Mouse (Mus musculus): ENCODE measurements around the gene Ninj2. TPM values are rescaled to one million over a fixed set of nuclear protein-coding genes. Genes with fewer than 3 reads are reported as not detected.
A peak's percentile ranks its signal among the peaks of the same experiment; 100 is the strongest.

Gene Ninj2
- total RNA-seq, 2 experiments from 2014 or later, result not detected

- DNase-seq, result peak; percentile 83
- intact Hi-C loops (cut with DNase I), result loop anchor here (2.0 kb wide), 1 partner anchor 400 kb away; no protein-coding TSS in a partner anchor
These were observed 99.2 kb downstream of the Ninj2 start for GRCm38 (mm10) chr6:120192211-120192870.

GRCm38 (mm10) chr6:120193174-120193573, 100.0 kb downstream of the Ninj2 start:
- intact Hi-C loops (cut with DNase I), result loop anchor here (1.0 to 2.0 kb wide), 3 partner anchors 154 to 400 kb away; no protein-coding TSS in a partner anchor
- peak; percentile 85 to 91 for DNase-seq

GRCm38 (mm10) chr6:120193793-120194192, 100.6 kb downstream of the Ninj2 start:
- intact Hi-C loops (cut with DNase I), result loop anchor here (1.0 to 2.0 kb wide), 3 partner anchors 154 to 401 kb away; no protein-coding TSS in a partner anchor
- no peak for DNase-seq

DNA sequence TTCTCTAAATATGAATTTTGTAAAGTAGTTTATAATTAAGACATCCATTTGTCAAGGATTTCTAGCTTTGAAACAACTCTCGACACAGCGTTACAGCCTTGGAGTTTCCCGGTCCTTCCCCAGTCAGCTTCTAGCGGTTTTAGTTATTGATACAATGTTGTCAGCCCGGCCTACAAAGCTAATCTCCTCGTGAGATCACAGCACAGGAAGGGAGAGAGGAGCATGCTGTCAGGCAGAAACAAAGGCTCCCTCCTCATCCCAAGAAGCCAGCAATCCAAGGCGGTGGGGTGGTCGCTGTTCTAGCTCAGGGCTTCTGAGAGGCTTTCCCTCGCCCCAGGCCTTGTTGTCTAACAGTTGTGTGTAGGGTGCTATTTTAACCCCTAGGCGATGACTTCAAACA, 101.2 kb downstream of the Ninj2 start:
- DNase-seq, result no peak
- intact Hi-C loops (cut with DNase I), result no loop called here

GRCm38 (mm10) chr6:120194963-120195362, 101.8 kb downstream of the Ninj2 start:
- DNase-seq, result peak in 1 of 2 experiments; percentile 31
- intact Hi-C loops (cut with DNase I), result loop anchor here (5.0 kb wide), 2 partner anchors 348 to 703 kb away; partner anchors contain the start of gene Erc1

- peak in 1 of 2 experiments; percentile 34 for DNase-seq
- intact Hi-C loops (cut with DNase I), result loop anchor here (5.0 kb wide), 2 partner anchors 350 to 705 kb away; partner anchors contain the start of gene Erc1
These were observed 103.7 kb downstream of the Ninj2 start for GRCm38 (mm10) chr6:120196837-120197236.

DNA sequence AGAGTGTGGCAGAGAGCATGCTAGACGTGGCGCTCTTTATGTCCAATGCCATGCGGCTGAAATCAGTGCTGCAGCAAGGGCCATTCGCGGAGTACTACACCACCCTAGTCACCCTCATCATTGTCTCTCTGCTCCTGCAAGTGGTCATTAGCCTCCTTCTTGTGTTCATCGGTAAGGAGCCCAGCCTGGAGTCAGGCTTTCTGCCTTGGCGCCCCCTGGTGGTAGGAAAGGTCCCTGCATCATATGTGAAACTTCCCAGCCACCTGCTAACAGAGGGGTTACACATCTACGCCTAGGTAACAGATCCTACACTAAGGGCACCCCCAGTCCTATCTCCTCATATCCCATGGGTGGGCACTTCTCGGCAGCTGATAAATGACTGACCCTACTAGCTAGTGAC, 104.8 kb downstream of the Ninj2 start:
- intact Hi-C loops (cut with DNase I), result loop anchor here (1.0 to 5.0 kb wide), 3 partner anchors 196 to 706 kb away; partner anchors contain the start of gene Erc1
- DNase-seq, result peak; percentile 78 to 87

- DNase-seq, result no peak
- intact Hi-C loops (cut with DNase I), result loop anchor here (5.0 kb wide), 2 partner anchors 353 to 708 kb away; partner anchors contain the start of gene Erc1
These were observed 106.7 kb downstream of the Ninj2 start for GRCm38 (mm10) chr6:120199638-120200394.

GRCm38 (mm10) chr6:120201956-120202355, 108.8 kb downstream of the Ninj2 start:
- intact Hi-C loops (cut with DNase I), result no loop called here
- no peak for DNase-seq

GRCm38 (mm10) chr6:120202406-120202805, 109.3 kb downstream of the Ninj2 start:
- intact Hi-C loops (cut with DNase I), result no loop called here
- no peak for DNase-seq

DNA sequence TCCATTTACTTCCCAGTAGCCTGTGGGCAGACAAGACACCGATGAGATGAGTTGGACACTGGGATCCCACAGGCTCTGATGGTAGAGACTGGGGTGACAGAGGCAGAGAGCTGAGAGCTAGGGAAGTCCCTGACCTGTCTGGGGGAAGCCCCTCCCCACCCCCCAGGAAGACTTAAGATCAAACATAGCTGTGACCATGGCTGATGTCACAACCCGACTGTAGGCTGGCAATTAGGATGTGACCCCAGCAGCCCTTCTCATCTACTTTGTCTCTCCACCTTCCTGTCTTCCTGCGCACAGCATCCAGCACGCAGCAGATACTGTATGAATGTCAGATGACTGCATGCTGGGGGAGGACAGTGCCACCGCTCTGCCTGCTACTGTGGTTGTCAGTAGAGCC, 113.4 kb downstream of the Ninj2 start:
- intact Hi-C loops (cut with DNase I), result no loop called here
- no peak for DNase-seq

- no peak for DNase-seq
- intact Hi-C loops (cut with DNase I), result no loop called here
These were observed 118.4 kb downstream of the Ninj2 start for GRCm38 (mm10) chr6:120211536-120211935.

GRCm38 (mm10) chr6:120216702-120217101, 123.6 kb downstream of the Ninj2 start:
- DNase-seq, result no peak
- intact Hi-C loops (cut with DNase I), result no loop called here

GRCm38 (mm10) chr6:120219281-120219680, 126.1 kb downstream of the Ninj2 start:
- no peak for DNase-seq
- intact Hi-C loops (cut with DNase I), result no loop called here

GRCm38 (mm10) chr6:120222669-120223068, 129.5 kb downstream of the Ninj2 start:
- intact Hi-C loops (cut with DNase I), result loop anchor here (1.0 kb wide), 2 partner anchors 79 to 102 kb away; no protein-coding TSS in a partner anchor
- peak; percentile 58 to 71 for DNase-seq

GRCm38 (mm10) chr6:120225355-120225754, 132.2 kb downstream of the Ninj2 start:
- intact Hi-C loops (cut with DNase I), result no loop called here
- DNase-seq, result no peak

DNA sequence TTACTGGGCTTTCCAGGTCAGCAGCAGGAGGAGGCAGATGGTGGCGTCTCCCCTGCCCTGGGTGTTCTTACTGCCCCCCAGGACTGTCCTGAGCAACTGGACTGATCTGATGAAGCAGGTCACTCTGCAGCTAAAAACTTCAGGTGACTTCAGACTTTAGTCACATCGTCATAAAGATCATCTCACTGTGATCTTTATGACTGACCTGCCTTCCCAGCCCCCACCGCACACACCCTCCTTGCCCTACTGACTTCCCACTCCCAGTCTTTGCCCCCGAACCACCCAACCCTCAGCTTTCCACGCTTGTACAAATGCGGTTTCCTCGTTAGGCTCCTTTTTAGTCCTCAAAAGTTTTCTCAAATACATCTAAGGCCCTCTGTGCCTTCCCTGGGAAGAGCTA, 133.9 kb downstream of the Ninj2 start:
- intact Hi-C loops (cut with DNase I), result no loop called here
- DNase-seq, result no peak

- DNase-seq, result no peak
These were observed 136.7 kb downstream of the Ninj2 start for GRCm38 (mm10) chr6:120229806-120230205.

GRCm38 (mm10) chr6:120230441-120230840, 137.3 kb downstream of the Ninj2 start:
- DNase-seq, result no peak
- intact Hi-C loops (cut with DNase I), result no loop called here

More at GRCm38 (mm10) chr6:120229806-120230205, 136.7 kb downstream of the Ninj2 start:
- intact Hi-C loops (cut with DNase I), result no loop called here

DNA sequence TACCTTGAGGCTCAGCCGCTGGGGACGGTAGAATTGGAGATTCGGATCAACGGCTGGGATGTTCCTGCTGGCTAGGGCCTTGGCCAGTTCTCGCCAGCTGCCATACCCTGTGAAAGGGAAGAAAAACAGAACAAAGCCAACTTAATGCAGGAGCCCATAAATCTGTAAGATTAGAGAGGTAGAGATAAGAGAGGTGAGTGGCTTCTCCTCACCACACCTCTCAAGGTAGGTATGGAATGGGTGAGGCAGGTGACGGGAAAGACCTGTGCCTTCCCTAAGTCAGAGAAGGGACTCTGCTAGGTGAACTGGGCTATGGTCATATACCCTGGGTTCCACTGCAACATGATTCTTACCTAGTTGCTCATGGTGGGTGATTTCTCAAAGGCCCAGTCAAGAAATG, 139.7 kb downstream of the Ninj2 start:
- DNase-seq, result no peak
- intact Hi-C loops (cut with DNase I), result no loop called here

DNA sequence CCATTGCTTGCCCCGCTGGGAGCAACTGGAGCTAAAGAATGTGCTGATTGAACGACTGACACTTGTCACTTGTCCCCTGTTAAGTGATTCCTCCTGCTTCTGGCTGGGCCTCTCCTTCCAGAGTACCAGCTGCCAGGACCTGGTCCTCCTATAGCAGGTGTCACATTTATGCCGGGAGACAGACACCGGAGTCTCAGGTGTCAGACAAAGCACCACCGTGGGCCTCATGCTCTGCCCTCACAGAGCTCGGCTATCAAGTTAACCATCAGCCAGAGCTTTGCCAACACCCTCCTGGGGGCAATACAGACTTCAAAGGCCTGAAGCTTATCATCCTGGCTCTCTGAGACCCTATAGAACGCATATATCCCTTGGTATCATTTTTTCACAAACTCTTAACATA, 142.7 kb downstream of the Ninj2 start:
- intact Hi-C loops (cut with DNase I), result no loop called here
- no peak for DNase-seq
